ENCODE assay signal across 9 mouse cellular contexts in the genomic region with DNA sequence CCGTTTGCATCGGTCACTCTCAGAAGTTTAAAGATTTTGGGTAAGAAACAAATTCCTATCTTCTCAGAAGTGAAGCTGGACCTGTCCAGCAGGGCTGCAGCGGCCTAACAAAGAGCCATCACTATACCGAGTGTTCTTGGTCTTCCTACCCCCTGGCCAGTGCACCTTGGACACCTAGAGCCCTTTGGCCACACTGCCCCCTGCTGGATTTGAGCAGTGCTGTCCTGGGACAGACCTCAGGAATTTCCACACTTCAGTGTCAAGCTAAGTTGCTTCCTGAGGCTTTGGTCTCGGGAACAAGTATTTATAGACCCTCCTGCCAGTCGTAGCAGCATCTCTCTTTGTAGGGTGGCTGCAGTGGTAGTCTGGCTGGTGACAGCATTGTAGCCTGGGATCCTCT. TPM values are rescaled to one million over a fixed set of nuclear protein-coding genes. Genes with fewer than 3 reads are reported as not detected.
DNase-seq lines count a peak whose midpoint lies in the region; ATAC-seq lines count a peak whose summit lies in the region.
"Had no signal": no experiment of that assay in that cellular context is flagged by ENCODE, and none has a peak within 500 bp of the region (broad histone marks: within the 10 kb centered on the region; RNA-seq: fewer than 3 reads in every experiment).

No protein-coding gene starts in this region.

- no peaks in the 10 kb centered on the region for H3K4me1 ChIP-seq in hindbrain, embryonic 11.5 days (replicated peaks; ENCODE audit: control insufficient read depth, insufficient read depth, low read length)
- no peaks in the 10 kb centered on the region for H3K4me1 ChIP-seq in hindbrain, embryonic 16.5 days (ENCODE audit: control insufficient read depth, insufficient read depth, low read depth, low read length)
- H3K4me1 ChIP-seq in embryonic facial prominence, embryonic 10.5 days: no peaks in the 10 kb centered on the region
- H3K4me1 ChIP-seq in hindbrain, embryonic 12.5 days: no peaks in the 10 kb centered on the region
- no peaks in the 10 kb centered on the region for H3K4me1 ChIP-seq in liver, embryonic 11.5 days (replicated peaks; ENCODE audit: control insufficient read depth, insufficient read depth, low read length)
- H3K4me1 ChIP-seq: midbrain, embryonic 12.5 days had no signal

- H3K9ac ChIP-seq in hindbrain, embryonic 11.5 days (ENCODE audit: low read depth, low read length): no peak overlapping the region
- no peak overlapping the region for H3K9ac ChIP-seq in hindbrain, embryonic 16.5 days (ENCODE audit: low read depth, low read length)
- no peak overlapping the region for H3K9ac ChIP-seq in hindbrain, embryonic 12.5 days
- H3K9ac ChIP-seq in liver, embryonic 11.5 days (ENCODE audit: low read depth, low read length): no peak overlapping the region
- H3K9ac ChIP-seq: midbrain, embryonic 12.5 days had no signal

- no peak overlapping the region for H3K27ac ChIP-seq in hindbrain, embryonic 11.5 days (ENCODE audit: low read depth, low read length)
- H3K27ac ChIP-seq in hindbrain, embryonic 16.5 days (ENCODE audit: low read depth, low read length): no peak overlapping the region
- H3K27ac ChIP-seq in embryonic facial prominence, embryonic 10.5 days (replicated peaks): no peak overlapping the region
- H3K27ac ChIP-seq in hindbrain, embryonic 12.5 days: no peak overlapping the region
- no peak overlapping the region for H3K27ac ChIP-seq in liver, embryonic 11.5 days (ENCODE audit: low read depth, low read length)
- H3K27ac ChIP-seq: midbrain, embryonic 12.5 days had no signal

- no peaks in the 10 kb centered on the region for H3K9me3 ChIP-seq in hindbrain, embryonic 11.5 days (ENCODE audit: control insufficient read depth, low read length)
- H3K9me3 ChIP-seq in hindbrain, embryonic 16.5 days (ENCODE audit: control insufficient read depth, low read length): no peaks in the 10 kb centered on the region
- H3K9me3 ChIP-seq in embryonic facial prominence, embryonic 10.5 days: no peaks in the 10 kb centered on the region
- H3K9me3 ChIP-seq in hindbrain, embryonic 12.5 days (replicated peaks): no peaks in the 10 kb centered on the region
- no peaks in the 10 kb centered on the region for H3K9me3 ChIP-seq in liver, embryonic 11.5 days (ENCODE audit: control insufficient read depth, low read length)
- H3K9me3 ChIP-seq: midbrain, embryonic 12.5 days had no signal

- DNase-seq in hindbrain, embryonic 11.5 days (ENCODE audit: low spot score): peak; percentile 78
- peak; percentile 88 for DNase-seq in adrenal gland, postnatal 14 days
- DNase-seq in embryonic facial prominence, embryonic 10.5 days (ENCODE audit: low spot score): peak; percentile 71
- DNase-seq in liver, embryonic 11.5 days (ENCODE audit: low spot score): peak; percentile 50
- peak; percentile 53 for DNase-seq in ovary, postnatal 14 days (ENCODE audit: low spot score)
- no peak for DNase-seq in frontal cortex, postnatal 14 days (ENCODE audit: low spot score in 2 of 2)

- H3K27me3 ChIP-seq in hindbrain, embryonic 11.5 days (ENCODE audit: control insufficient read depth, insufficient read depth, low read length): no peaks in the 10 kb centered on the region
- H3K27me3 ChIP-seq in hindbrain, embryonic 16.5 days (replicated peaks; ENCODE audit: control insufficient read depth, insufficient read depth, low read length): no peaks in the 10 kb centered on the region
- no peaks in the 10 kb centered on the region for H3K27me3 ChIP-seq in embryonic facial prominence, embryonic 10.5 days (replicated peaks; ENCODE audit: low read depth, poor library complexity, severe bottlenecking)
- no peaks in the 10 kb centered on the region for H3K27me3 ChIP-seq in hindbrain, embryonic 12.5 days
- H3K27me3 ChIP-seq in liver, embryonic 11.5 days (replicated peaks; ENCODE audit: control insufficient read depth, insufficient read depth, low read length): no peaks in the 10 kb centered on the region
- H3K27me3 ChIP-seq: midbrain, embryonic 12.5 days had no signal

- H3K4me2 ChIP-seq in hindbrain, embryonic 11.5 days (replicated peaks; ENCODE audit: low read depth, low read length): no peak overlapping the region
- no peak overlapping the region for H3K4me2 ChIP-seq in hindbrain, embryonic 16.5 days (ENCODE audit: low read length)
- H3K4me2 ChIP-seq in hindbrain, embryonic 12.5 days (replicated peaks): no peak overlapping the region
- no peak overlapping the region for H3K4me2 ChIP-seq in liver, embryonic 11.5 days
- H3K4me2 ChIP-seq: midbrain, embryonic 12.5 days had no signal

- ATAC-seq in hindbrain, embryonic 11.5 days (ENCODE audit: low FRiP score): no peak
- ATAC-seq in hindbrain, embryonic 16.5 days: no peak
- ATAC-seq in hindbrain, embryonic 12.5 days (ENCODE audit: low FRiP score): 0 out of 2 replicates have a peak, but pooled peaks have one; percentile 29
- ATAC-seq in liver, embryonic 11.5 days (replicated peaks; ENCODE audit: low FRiP score): peak; percentile 71; the same call in 1 of the 2 replicates

- H3K36me3 ChIP-seq in hindbrain, embryonic 11.5 days (ENCODE audit: control insufficient read depth, insufficient read depth, low read length): no peaks in the 10 kb centered on the region; the same call in 1 of the 2 replicates
- H3K36me3 ChIP-seq in hindbrain, embryonic 16.5 days (ENCODE audit: control insufficient read depth, insufficient read depth, low read length): peaks cover 17% of the 10 kb centered on the region
- H3K36me3 ChIP-seq in embryonic facial prominence, embryonic 10.5 days (replicated peaks): peaks cover 79% of the 10 kb centered on the region
- H3K36me3 ChIP-seq in hindbrain, embryonic 12.5 days: peaks cover 68% of the 10 kb centered on the region
- peaks cover 35% of the 10 kb centered on the region for H3K36me3 ChIP-seq in liver, embryonic 11.5 days (ENCODE audit: control insufficient read depth, insufficient read depth, low read length)

- H3K4me3 ChIP-seq in hindbrain, embryonic 11.5 days (ENCODE audit: low read depth, low read length): no peak overlapping the region
- no peak overlapping the region for H3K4me3 ChIP-seq in hindbrain, embryonic 16.5 days (ENCODE audit: low read length)
- H3K4me3 ChIP-seq in embryonic facial prominence, embryonic 10.5 days: no peak overlapping the region
- no peak overlapping the region for H3K4me3 ChIP-seq in hindbrain, embryonic 12.5 days
- H3K4me3 ChIP-seq in liver, embryonic 11.5 days (ENCODE audit: low read depth, low read length): no peak overlapping the region
- H3K4me3 ChIP-seq: midbrain, embryonic 12.5 days had no signal

- 61% methylated on average over 6 of the region's 6 CpGs for WGBS in hindbrain, embryonic 11.5 days
- WGBS in hindbrain, embryonic 16.5 days: 65% methylated on average over 6 of the region's 6 CpGs
- WGBS in embryonic facial prominence, embryonic 10.5 days: 68% methylated on average over 6 of the region's 6 CpGs
- WGBS in hindbrain, embryonic 12.5 days: 69% methylated on average over 6 of the region's 6 CpGs
- WGBS in liver, embryonic 11.5 days: 56% methylated on average over 6 of the region's 6 CpGs

RNA-seq across cellular contexts. Expression of gene Rnf114, which starts 29.5 kb away (rescaled TPM):
- 120 and 140 TPM in 2 replicates for polyA plus RNA-seq in hindbrain, embryonic 11.5 days (2014; fragmentation: Nextera tagmentation; extraction: Ambion mirVana)
- polyA plus RNA-seq in hindbrain, embryonic 16.5 days (2015; fragmentation: Nextera tagmentation; extraction: Ambion mirVana): 112 and 115 TPM in 2 replicates
- 57.6 and 62.9 TPM in 2 replicates for total RNA-seq in adrenal gland, postnatal 14 days (2021)
- polyA plus RNA-seq in embryonic facial prominence, embryonic 10.5 days (2016; fragmentation: Nextera tagmentation; extraction: Ambion mirVana): 133 and 142 TPM in 2 replicates
- polyA plus RNA-seq in hindbrain, embryonic 12.5 days (2016; fragmentation: Nextera tagmentation; extraction: Ambion mirVana): 120 TPM in 2 replicates
- 55.9 and 57.7 TPM in 2 replicates for polyA plus RNA-seq in liver, embryonic 11.5 days (2014; fragmentation: Nextera tagmentation; extraction: Ambion mirVana)

RNA-seq across cellular contexts. Expression of gene Spata2, which starts 29.7 kb away (rescaled TPM):
- 13.5 and 15.0 TPM in 2 replicates for polyA plus RNA-seq in hindbrain, embryonic 11.5 days (2014; fragmentation: Nextera tagmentation; extraction: Ambion mirVana)
- 30.5 and 33.6 TPM in 2 replicates for polyA plus RNA-seq in hindbrain, embryonic 16.5 days (2015; fragmentation: Nextera tagmentation; extraction: Ambion mirVana)
- total RNA-seq in adrenal gland, postnatal 14 days (2021): 30.1 and 32.5 TPM in 2 replicates
- polyA plus RNA-seq in embryonic facial prominence, embryonic 10.5 days (2016; fragmentation: Nextera tagmentation; extraction: Ambion mirVana): 19.6 TPM in 2 replicates
- polyA plus RNA-seq in hindbrain, embryonic 12.5 days (2016; fragmentation: Nextera tagmentation; extraction: Ambion mirVana): 20.8 and 25.3 TPM in 2 replicates
- 16.2 and 17.5 TPM in 2 replicates for polyA plus RNA-seq in liver, embryonic 11.5 days (2014; fragmentation: Nextera tagmentation; extraction: Ambion mirVana)

RNA-seq across cellular contexts. Expression of gene Slc9a8, which starts 41.4 kb away (rescaled TPM):
- polyA plus RNA-seq in hindbrain, embryonic 11.5 days (2014; fragmentation: Nextera tagmentation; extraction: Ambion mirVana): 15.7 and 21.8 TPM in 2 replicates
- polyA plus RNA-seq in hindbrain, embryonic 16.5 days (2015; fragmentation: Nextera tagmentation; extraction: Ambion mirVana): 18.7 and 19.9 TPM in 2 replicates
- 32.1 and 38.2 TPM in 2 replicates for total RNA-seq in adrenal gland, postnatal 14 days (2021)
- 24.3 and 25.9 TPM in 2 replicates for polyA plus RNA-seq in embryonic facial prominence, embryonic 10.5 days (2016; fragmentation: Nextera tagmentation; extraction: Ambion mirVana)
- 24.2 and 24.3 TPM in 2 replicates for polyA plus RNA-seq in hindbrain, embryonic 12.5 days (2016; fragmentation: Nextera tagmentation; extraction: Ambion mirVana)
- polyA plus RNA-seq in liver, embryonic 11.5 days (2014; fragmentation: Nextera tagmentation; extraction: Ambion mirVana): 22.0 and 23.8 TPM in 2 replicates

Comparison
In these comparisons a context has a peak if more than half of its experiments do, and no peak if none do; other contexts are left out.
1. ATAC-seq: peak in hindbrain, embryonic 12.5 days (single experiment) and liver, embryonic 11.5 days (single experiment); none in hindbrain, embryonic 11.5 days (single experiment) and hindbrain, embryonic 16.5 days (single experiment).
2. DNase-seq: peak in hindbrain, embryonic 11.5 days (single experiment), adrenal gland, postnatal 14 days (single experiment), embryonic facial prominence, embryonic 10.5 days (single experiment), liver, embryonic 11.5 days (single experiment) and ovary, postnatal 14 days (single experiment); none in frontal cortex, postnatal 14 days (0 of 2).